Mouse (Mus musculus): ENCODE data around the gene Man1a. TPM values are rescaled to one million over a fixed set of nuclear protein-coding genes. Genes with fewer than 3 reads are reported as not detected.
A peak's percentile ranks its signal among the peaks of the same experiment; 100 is the strongest.

The Man1a gene
- total and polyA plus RNA-seq, 3 experiments = 5.8 to 7.3 TPM; not detected in 1

DNA sequence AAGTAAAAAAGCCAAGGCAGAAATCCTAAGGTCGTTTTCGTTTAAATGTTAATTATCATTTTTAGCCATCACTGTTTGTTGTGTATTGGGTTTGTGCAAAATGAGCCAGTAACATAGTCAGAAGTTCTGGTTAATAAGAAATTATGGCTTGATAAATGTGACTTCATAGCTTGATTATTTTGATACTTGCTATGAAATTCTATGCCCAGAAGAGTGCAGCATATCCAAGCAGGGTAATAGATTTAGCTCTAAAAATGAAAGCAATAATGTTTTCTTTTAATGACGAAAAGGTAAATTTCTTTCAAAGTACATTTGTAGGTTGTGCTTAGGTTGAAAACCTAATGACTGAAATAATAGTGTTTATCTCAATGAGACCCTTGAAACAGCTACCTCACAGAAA is 596 bp upstream of the Man1a start:
- Histone ChIP-seq H3K9me3 (replicated peaks; ENCODE audit: insufficient read depth, low read length) (no peaks in the 10 kb centered on the region), H3K27ac (ENCODE audit: control insufficient read depth, low read depth, low read length) (no peak overlapping the region), H3K9ac (ENCODE audit: control insufficient read depth, low read depth, low read length, poor library complexity, severe bottlenecking) (no peak overlapping the region), H3K36me3 (ENCODE audit: control insufficient read depth in 1 of 2, insufficient read depth in 2 of 2, low read length in 2 of 2) (peaks cover 0 to 4% of the 10 kb centered on the region in 2 experiments; a peak in 1 of 4 replicates), H3K79me2 (ENCODE audit: control insufficient read depth, insufficient read depth, low read length, poor library complexity) (peaks cover 8% of the 10 kb centered on the region; the same call in 1 of the 2 replicates), H3K4me3 (ENCODE audit: control insufficient read depth in 1 of 2, insufficient read depth in 1 of 2, low read depth in 2 of 2, low read length in 2 of 2) (peak overlapping the region in 1 of 2 experiments; percentile 22; a peak in 1 of 4 replicates), H3K27me3 (ENCODE audit: control insufficient read depth in 1 of 2, insufficient read depth in 2 of 2, low read length in 2 of 2) (peaks cover 2 to 14% of the 10 kb centered on the region in 2 experiments), H3K4me1 (ENCODE audit: control insufficient read depth in 1 of 2, insufficient read depth in 2 of 2, low read length in 2 of 2) (peaks cover 0 to 19% of the 10 kb centered on the region in 2 experiments; a peak in 2 of 4 replicates)
- TF ChIP-seq CHD2 (IDR thresholded peaks at IDR 0.05; ENCODE audit: low read length) (no peak), RAD21 (IDR thresholded peaks at IDR 0.05; ENCODE audit: low read depth, low read length) (peak; percentile 44), GABPA (IDR thresholded peaks at IDR 0.05; ENCODE audit: low read depth, low read length) (no peak), CTCF (IDR thresholded peaks at IDR 0.05 in 2 of 3, conservative IDR thresholded peaks at IDR 0.05 in 1 of 3; ENCODE audit: control insufficient read depth in 1 of 3, insufficient read depth in 1 of 3, low read depth in 2 of 3, low read length in 3 of 3, poor library complexity in 1 of 3, severe bottlenecking in 1 of 3) (peak in 1 of 3 experiments; percentile 23; a peak in 1 of 6 replicates), RCOR1 (IDR thresholded peaks at IDR 0.05; ENCODE audit: low read depth, low read length) (no peak), SMC3 (IDR thresholded peaks at IDR 0.05; ENCODE audit: low read depth, low read length) (peak; percentile 29; the same call in 1 of the 2 replicates)
- peak; percentile 23 for DNase-seq (ENCODE audit: low read depth, low spot score)

GRCm38 (mm10) chr10:54075441-54076010 is 883 bp downstream of the Man1a start:
- peak; percentile 91 for DNase-seq (ENCODE audit: low read depth, low spot score)
- peaks cover 2 to 12% of the 10 kb centered on the region in 2 experiments for H3K27me3 ChIP-seq (ENCODE audit: control insufficient read depth in 1 of 2, insufficient read depth in 2 of 2, low read length in 2 of 2)
- TF ChIP-seq GABPA (IDR thresholded peaks at IDR 0.05; ENCODE audit: low read depth, low read length) = no peak
- TF ChIP-seq POLR2AphosphoS5 (IDR thresholded peaks at IDR 0.05; ENCODE audit: borderline replicate concordance, low read depth, low read length) = 0 out of 2 replicates have a peak, but pooled peaks have one; percentile 69
- peak; percentile 81 for TF ChIP-seq MXI1 (IDR thresholded peaks at IDR 0.05; ENCODE audit: low read depth, low read length)
- TF ChIP-seq ZMIZ1 (IDR thresholded peaks at IDR 0.05; ENCODE audit: low read depth, low read length) = peak; percentile 65
- no peak for TF ChIP-seq USF1 (IDR thresholded peaks at IDR 0.05; ENCODE audit: low read depth, low read length)
- TF ChIP-seq NELFE (IDR thresholded peaks at IDR 0.05; ENCODE audit: low read depth, low read length) = peak; percentile 85
- peak; percentile 80; the same call in 1 of the 2 replicates for TF ChIP-seq MAZ (IDR thresholded peaks at IDR 0.05; ENCODE audit: low read depth, low read length)
- TF ChIP-seq UBTF (IDR thresholded peaks at IDR 0.05; ENCODE audit: borderline replicate concordance, insufficient read depth, low read depth, low read length) = no peak
- TF ChIP-seq MAX (IDR thresholded peaks at IDR 0.05; ENCODE audit: low read length) = peak; percentile 61; the same call in 1 of the 2 replicates
- TF ChIP-seq SMC3 (IDR thresholded peaks at IDR 0.05; ENCODE audit: low read depth, low read length) = 0 out of 2 replicates have a peak, but pooled peaks have one; percentile 2
- TF ChIP-seq RAD21 (IDR thresholded peaks at IDR 0.05; ENCODE audit: low read depth, low read length) = no peak
- TF ChIP-seq EP300 (IDR thresholded peaks at IDR 0.05; ENCODE audit: low read depth in 1 of 2, low read length in 2 of 2) = no peak
- TF ChIP-seq POLR2AphosphoS2 (IDR thresholded peaks at IDR 0.05; ENCODE audit: low read length) = peak; percentile 69; the same call in 1 of the 2 replicates
- no peak for TF ChIP-seq ZKSCAN1 (IDR thresholded peaks at IDR 0.05; ENCODE audit: low read depth, low read length)
- TF ChIP-seq USF2 (IDR thresholded peaks at IDR 0.05; ENCODE audit: borderline replicate concordance in 1 of 2, insufficient read depth in 1 of 2, low read depth in 1 of 2, low read length in 2 of 2) = no peak
- TF ChIP-seq POLR2A (IDR thresholded peaks at IDR 0.05; ENCODE audit: control insufficient read depth in 1 of 2, insufficient read depth in 1 of 2, low read depth in 1 of 2, low read length in 2 of 2, poor library complexity in 1 of 2) = peak; percentile 89 to 93
- TF ChIP-seq RCOR1 (IDR thresholded peaks at IDR 0.05; ENCODE audit: low read depth, low read length) = 0 out of 2 replicates have a peak, but pooled peaks have one; percentile 12
- TF ChIP-seq TBP (IDR thresholded peaks at IDR 0.05; ENCODE audit: low read depth, low read length) = no peak
- no peak for TF ChIP-seq NRF1 (IDR thresholded peaks at IDR 0.05; ENCODE audit: insufficient read depth, low read depth, low read length, poor library complexity, severe bottlenecking)
- peak; percentile 72 for TF ChIP-seq SIN3A (IDR thresholded peaks at IDR 0.05; ENCODE audit: low read length)
- no peak for TF ChIP-seq CHD2 (IDR thresholded peaks at IDR 0.05; ENCODE audit: low read length)
- no peak for TF ChIP-seq CTCF (IDR thresholded peaks at IDR 0.05 in 2 of 3, conservative IDR thresholded peaks at IDR 0.05 in 1 of 3; ENCODE audit: control insufficient read depth in 1 of 3, insufficient read depth in 1 of 3, low read depth in 2 of 3, low read length in 3 of 3, poor library complexity in 1 of 3, severe bottlenecking in 1 of 3)
- no peak for TF ChIP-seq KAT2A (conservative IDR thresholded peaks at IDR 0.05; ENCODE audit: low read depth, low read length)
- no peak for TF ChIP-seq MYB (IDR thresholded peaks at IDR 0.05; ENCODE audit: low read depth, low read length)
- TF ChIP-seq E2F4 (IDR thresholded peaks at IDR 0.05; ENCODE audit: borderline replicate concordance, low read depth, low read length) = no peak
- no peak for TF ChIP-seq MYC (IDR thresholded peaks at IDR 0.05; ENCODE audit: low read depth, low read length)
- TF ChIP-seq ZC3H11A (IDR thresholded peaks at IDR 0.05; ENCODE audit: low read depth, low read length) = no peak
- no peak for TF ChIP-seq MAFK (IDR thresholded peaks at IDR 0.05; ENCODE audit: borderline replicate concordance, low read depth, low read length)

More at GRCm38 (mm10) chr10:54075441-54076010, 883 bp downstream of the Man1a start:
- Histone ChIP-seq H3K36me3 (ENCODE audit: control insufficient read depth in 1 of 2, insufficient read depth in 2 of 2, low read length in 2 of 2) (peaks cover 0 to 4% of the 10 kb centered on the region in 2 experiments; a peak in 1 of 4 replicates), H3K27ac (ENCODE audit: control insufficient read depth, low read depth, low read length) (no peak overlapping the region), H3K9ac (ENCODE audit: control insufficient read depth, low read depth, low read length, poor library complexity, severe bottlenecking) (peak overlapping the region; percentile 87), H3K4me1 (ENCODE audit: control insufficient read depth in 1 of 2, insufficient read depth in 2 of 2, low read length in 2 of 2) (peaks cover 0 to 19% of the 10 kb centered on the region in 2 experiments; a peak in 2 of 4 replicates), H3K9me3 (replicated peaks; ENCODE audit: insufficient read depth, low read length) (no peaks in the 10 kb centered on the region), H3K4me3 (ENCODE audit: control insufficient read depth in 1 of 2, insufficient read depth in 1 of 2, low read depth in 2 of 2, low read length in 2 of 2) (peak overlapping the region; percentile 89 to 92), H3K79me2 (ENCODE audit: control insufficient read depth, insufficient read depth, low read length, poor library complexity) (peaks cover 8% of the 10 kb centered on the region; the same call in 1 of the 2 replicates)

Measured in MEL (cell line).